Mouse (Mus musculus): ENCODE measurements around the gene Tex29. TPM values are rescaled to one million over a fixed set of nuclear protein-coding genes. Genes with fewer than 3 reads are reported as not detected.

Tex29 gene
- polyA plus RNA-seq, 1 experiment from 2014 or later, result 0.55 TPM

DNA sequence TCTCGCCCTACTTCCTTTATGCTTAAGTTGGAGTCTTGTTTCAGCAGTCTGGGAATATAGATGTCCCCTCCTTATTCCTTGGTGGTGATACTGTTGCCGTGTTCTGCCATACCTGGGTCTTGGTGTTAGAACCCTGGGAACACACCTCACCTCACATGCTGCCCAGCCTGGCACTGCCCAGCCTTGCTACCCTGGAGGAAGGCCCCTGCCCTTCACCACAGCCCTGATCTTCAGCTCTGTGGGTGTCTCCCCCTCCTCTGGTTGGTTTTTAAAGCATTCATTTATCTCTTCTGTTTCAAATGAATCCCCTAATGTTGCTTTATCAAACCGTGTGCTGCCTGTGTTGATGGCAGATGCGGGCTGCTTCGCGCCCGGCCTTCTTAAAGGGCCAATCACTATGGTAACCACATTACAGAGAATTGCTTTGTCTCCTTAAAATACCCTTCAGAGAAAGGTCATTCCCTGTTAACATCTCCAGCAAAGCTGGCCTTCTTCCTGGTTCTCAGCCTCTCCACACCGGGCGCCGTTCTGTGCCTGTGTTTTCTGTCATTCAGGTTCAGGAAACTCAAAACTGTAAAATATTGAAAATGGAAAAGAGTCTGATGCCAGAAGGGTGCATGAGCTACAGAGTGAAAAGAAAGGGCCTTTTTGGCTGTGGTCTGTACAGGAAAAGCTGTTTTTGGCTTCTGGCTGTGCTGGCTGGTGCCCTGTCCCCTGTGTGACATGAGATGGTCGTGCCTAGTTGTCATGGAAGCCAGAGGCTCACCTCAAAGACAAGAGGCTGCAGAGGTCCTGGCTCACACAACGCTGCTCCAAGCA is 45.8 kb downstream of the Tex29 start:
- WGBS, result 68% methylated on average over 12 of the region's 12 CpGs
- no peaks in the 10 kb centered on the region for H3K9me3 ChIP-seq (replicated peaks)
- ATAC-seq (replicated peaks; ENCODE audit: insufficient number of reproducible peaks, insufficient read depth, low FRiP score, low read depth), result no peak

DNA sequence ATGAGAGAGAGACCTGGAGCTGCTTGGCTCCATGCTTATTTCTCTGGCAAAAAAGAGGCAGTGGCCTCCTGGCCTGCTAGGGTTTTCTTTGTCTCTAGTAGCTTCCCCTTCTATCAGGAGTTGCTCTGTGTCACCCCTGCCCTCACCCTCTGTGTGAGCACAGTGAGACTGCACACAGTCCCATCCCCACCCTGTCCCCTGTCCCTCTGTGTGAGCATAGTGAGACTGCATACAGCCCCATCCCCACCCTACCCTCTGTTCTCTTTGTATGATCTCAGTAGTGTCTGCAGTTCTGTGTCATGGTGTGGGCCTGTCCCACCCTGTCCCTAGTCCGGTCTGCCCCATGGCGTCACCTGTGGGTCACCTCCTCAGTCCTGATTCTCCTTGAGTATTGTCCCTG is 46.5 kb downstream of the Tex29 start:
- ATAC-seq (replicated peaks; ENCODE audit: insufficient number of reproducible peaks, insufficient read depth, low FRiP score, low read depth), result no peak
- Histone ChIP-seq H3K4me2 (no peak overlapping the region), H3K36me3 (no peaks in the 10 kb centered on the region), H3K27me3 (no peaks in the 10 kb centered on the region), H3K27ac (no peak overlapping the region), H3K4me3 (no peak overlapping the region), H3K9me3 (replicated peaks) (no peaks in the 10 kb centered on the region), H3K4me1 (replicated peaks) (no peaks in the 10 kb centered on the region), H3K9ac (no peak overlapping the region)
- WGBS, result 89% methylated on average over 2 of the region's 2 CpGs

More for the DNA sequence above, 45.8 kb downstream of the Tex29 start:
- Histone ChIP-seq H3K36me3 (no peaks in the 10 kb centered on the region), H3K4me2 (no peak overlapping the region), H3K9ac (no peak overlapping the region), H3K27me3 (no peaks in the 10 kb centered on the region), H3K4me1 (replicated peaks) (no peaks in the 10 kb centered on the region), H3K4me3 (no peak overlapping the region), H3K27ac (no peak overlapping the region)

DNA sequence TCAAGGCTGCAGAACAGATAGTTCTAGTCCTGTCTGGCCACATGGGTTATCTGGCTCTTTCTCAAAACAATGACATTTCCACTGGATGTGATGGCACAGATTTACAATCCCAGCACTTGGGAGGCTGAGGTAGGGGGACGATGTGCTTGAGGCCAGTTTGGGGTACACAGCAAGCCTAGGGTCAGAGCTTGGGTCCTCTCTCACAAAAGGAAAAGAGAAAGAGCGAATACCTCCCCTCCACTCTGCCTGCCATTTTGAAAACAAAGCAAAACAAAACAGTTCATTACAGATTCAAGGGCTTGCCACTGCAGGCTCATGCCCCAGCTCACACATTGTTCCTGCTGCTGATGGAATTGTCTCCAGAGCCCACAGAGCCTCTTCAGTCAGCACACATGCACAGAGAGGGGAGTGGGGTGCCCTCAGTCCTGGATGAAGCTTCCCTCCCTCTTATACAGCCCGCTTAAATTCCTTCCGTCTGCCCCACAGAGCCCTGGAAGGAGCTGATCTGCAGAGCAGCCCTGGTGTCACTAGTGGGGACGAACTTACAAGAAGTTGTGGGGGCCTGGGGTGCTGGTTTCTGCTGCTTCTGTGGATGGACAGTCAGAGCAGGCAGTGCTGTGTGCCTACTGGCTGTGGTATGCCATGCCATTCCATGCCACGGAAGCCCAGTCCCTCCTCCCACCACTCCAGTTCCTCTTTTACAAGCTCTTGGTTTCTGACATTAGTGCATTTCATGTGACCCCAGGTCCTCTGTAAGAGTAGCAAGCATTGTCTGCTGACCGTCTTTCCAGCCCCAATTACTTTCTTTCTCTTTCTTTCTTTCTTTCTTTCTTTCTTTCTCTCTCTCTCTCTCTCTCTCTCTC is 49.1 kb downstream of the Tex29 start:
- no peak overlapping the region for H3K4me2 ChIP-seq
- H3K36me3 ChIP-seq, result no peaks in the 10 kb centered on the region
- H3K9me3 ChIP-seq (replicated peaks), result no peaks in the 10 kb centered on the region
- 66% methylated on average over 7 of the region's 7 CpGs for WGBS
- H3K27ac ChIP-seq, result no peak overlapping the region
- H3K4me3 ChIP-seq, result no peak overlapping the region
- no peaks in the 10 kb centered on the region for H3K27me3 ChIP-seq
- no peaks in the 10 kb centered on the region for H3K4me1 ChIP-seq (replicated peaks)
- H3K9ac ChIP-seq, result no peak overlapping the region
- ATAC-seq (replicated peaks; ENCODE audit: insufficient number of reproducible peaks, insufficient read depth, low FRiP score, low read depth), result no peak

- WGBS, result 59% methylated on average over 2 of the region's 2 CpGs
- ATAC-seq (replicated peaks; ENCODE audit: insufficient number of reproducible peaks, insufficient read depth, low FRiP score, low read depth), result no peak
- H3K4me3 ChIP-seq, result no peak overlapping the region
- no peak overlapping the region for H3K4me2 ChIP-seq
- H3K9ac ChIP-seq, result no peak overlapping the region
- no peak overlapping the region for H3K27ac ChIP-seq
- no peaks in the 10 kb centered on the region for H3K36me3 ChIP-seq
- no peaks in the 10 kb centered on the region for H3K9me3 ChIP-seq (replicated peaks)
- no peaks in the 10 kb centered on the region for H3K27me3 ChIP-seq
- no peaks in the 10 kb centered on the region for H3K4me1 ChIP-seq (replicated peaks)
Observed at GRCm38 (mm10) chr8:11892756-11893155, 52.5 kb downstream of the Tex29 start.

DNA sequence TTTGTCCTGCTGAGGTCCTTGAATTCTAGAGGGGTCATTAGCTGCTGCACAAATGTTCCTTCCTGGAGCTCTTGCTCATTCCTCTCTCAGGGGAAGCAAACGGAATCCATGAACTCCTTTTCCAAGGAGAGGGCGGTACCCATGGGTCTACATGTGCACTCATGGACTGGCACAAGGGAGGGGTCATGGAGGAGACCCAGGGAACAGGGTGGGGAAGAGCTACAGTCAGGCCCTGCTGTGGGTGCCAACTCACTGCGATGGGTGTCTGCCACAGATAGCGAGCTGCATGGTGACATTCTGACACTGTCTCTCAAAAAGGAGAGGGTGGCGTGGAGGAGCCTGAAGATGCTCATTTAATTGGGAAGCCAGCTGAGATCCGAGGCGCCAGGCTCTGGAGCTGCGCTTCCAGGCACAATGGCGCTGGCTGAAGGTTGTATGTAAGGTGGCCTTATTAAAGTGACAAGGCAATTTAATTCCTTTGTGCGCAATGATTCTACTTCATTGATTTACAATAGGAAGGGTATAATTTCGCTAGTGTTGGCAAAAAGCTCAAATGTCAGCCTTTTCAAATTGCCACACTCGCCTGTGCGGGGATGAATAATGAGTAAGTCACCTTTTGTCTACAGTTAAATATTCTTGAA is 55.9 kb downstream of the Tex29 start:
- Histone ChIP-seq H3K27ac (no peak overlapping the region), H3K4me1 (replicated peaks) (no peaks in the 10 kb centered on the region), H3K36me3 (no peaks in the 10 kb centered on the region), H3K4me3 (no peak overlapping the region), H3K4me2 (no peak overlapping the region), H3K9me3 (replicated peaks) (no peaks in the 10 kb centered on the region), H3K9ac (no peak overlapping the region), H3K27me3 (0 out of 2 replicates have a peak, but pooled peaks cover 3% of the 10 kb centered on the region)
- WGBS, result 83% methylated on average over 13 of the region's 13 CpGs
- ATAC-seq (replicated peaks; ENCODE audit: insufficient number of reproducible peaks, insufficient read depth, low FRiP score, low read depth), result no peak

DNA sequence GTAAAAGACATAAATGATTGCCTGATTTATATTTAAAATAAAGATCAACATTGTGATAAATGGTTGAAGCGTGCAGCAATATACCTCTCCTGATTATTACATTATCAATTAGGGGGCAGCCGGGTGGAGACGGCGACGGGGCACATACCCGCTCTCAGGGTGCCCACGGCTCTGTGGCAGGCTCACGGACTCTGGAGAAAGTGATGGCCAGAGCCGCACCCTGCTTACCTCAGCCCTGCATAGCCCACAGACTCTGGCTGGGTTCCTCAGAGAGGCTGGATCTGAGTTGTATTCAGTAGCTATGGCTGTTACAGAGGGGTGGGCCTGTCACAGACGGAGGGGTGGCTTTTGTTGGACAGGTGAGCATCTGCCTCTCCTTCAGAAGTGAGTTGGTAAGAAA is 56.4 kb downstream of the Tex29 start:
- H3K36me3 ChIP-seq, result no peaks in the 10 kb centered on the region
- ATAC-seq (replicated peaks; ENCODE audit: insufficient number of reproducible peaks, insufficient read depth, low FRiP score, low read depth), result no peak
- no peaks in the 10 kb centered on the region for H3K4me1 ChIP-seq (replicated peaks)
- no peaks in the 10 kb centered on the region for H3K9me3 ChIP-seq (replicated peaks)
- H3K9ac ChIP-seq, result no peak overlapping the region
- H3K27ac ChIP-seq, result no peak overlapping the region
- H3K4me3 ChIP-seq, result no peak overlapping the region
- no peak overlapping the region for H3K4me2 ChIP-seq
- 84% methylated on average over 10 of the region's 10 CpGs for WGBS
- 0 out of 2 replicates have a peak, but pooled peaks cover 3% of the 10 kb centered on the region for H3K27me3 ChIP-seq

DNA sequence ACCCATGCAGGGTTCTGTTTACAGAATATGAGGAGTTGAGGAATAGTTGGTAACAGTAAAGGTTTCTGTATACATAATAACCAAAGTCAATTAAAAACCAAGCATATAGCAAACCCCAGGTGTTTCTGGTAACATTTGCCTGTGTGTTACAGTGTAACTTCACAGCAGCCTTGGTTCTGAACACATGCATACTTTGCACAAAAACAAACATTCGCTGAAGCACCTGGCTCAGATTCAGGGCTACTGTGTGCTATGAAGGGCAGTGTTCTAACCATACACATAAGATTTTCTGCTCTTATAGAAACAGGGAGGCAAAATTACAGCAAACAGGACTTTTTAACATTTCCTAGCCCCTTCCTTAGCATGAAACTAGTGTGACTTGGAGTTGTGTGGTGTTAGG is 58.5 kb downstream of the Tex29 start:
- no peak overlapping the region for H3K4me2 ChIP-seq
- no peak overlapping the region for H3K27ac ChIP-seq
- no peaks in the 10 kb centered on the region for H3K9me3 ChIP-seq (replicated peaks)
- H3K36me3 ChIP-seq, result no peaks in the 10 kb centered on the region
- ATAC-seq (replicated peaks; ENCODE audit: insufficient number of reproducible peaks, insufficient read depth, low FRiP score, low read depth), result no peak
- H3K4me3 ChIP-seq, result no peak overlapping the region
- H3K4me1 ChIP-seq (replicated peaks), result no peaks in the 10 kb centered on the region
- WGBS, result 90% methylated on average over 1 of the region's 1 CpGs
- 0 out of 2 replicates have a peak, but pooled peaks cover 3% of the 10 kb centered on the region for H3K27me3 ChIP-seq
- H3K9ac ChIP-seq, result no peak overlapping the region

Other genes with a start within 250 kb of the Tex29 start
- 57.4 and 70.0 TPM in 2 replicates for gene Ankrd10, start 204.7 kb upstream of the Tex29 start, polyA plus RNA-seq (2015; fragmentation: Nextera tagmentation; extraction: Ambion mirVana)
- gene 1700016D06Rik, start 139.4 kb upstream of the Tex29 start, polyA plus RNA-seq (2015; fragmentation: Nextera tagmentation; extraction: Ambion mirVana), result not detected in 2 replicates
- 59.9 and 67.6 TPM in 2 replicates for gene Arhgef7, start 112.8 kb upstream of the Tex29 start, polyA plus RNA-seq (2015; fragmentation: Nextera tagmentation; extraction: Ambion mirVana)

Data from heart, embryonic 15.5 days (tissue).